Mouse (Mus musculus) frontal cortex, postnatal 25 days (tissue): ENCODE measurements around the gene Agap1.

Source experiments
- DNase-seq, 2 experiments: peaks; one replicate each; pipeline ENCODE4 v3.0.0; 2022; ENCODE audit warnings: low spot score in 2 of 2

Gene Agap1

DNA sequence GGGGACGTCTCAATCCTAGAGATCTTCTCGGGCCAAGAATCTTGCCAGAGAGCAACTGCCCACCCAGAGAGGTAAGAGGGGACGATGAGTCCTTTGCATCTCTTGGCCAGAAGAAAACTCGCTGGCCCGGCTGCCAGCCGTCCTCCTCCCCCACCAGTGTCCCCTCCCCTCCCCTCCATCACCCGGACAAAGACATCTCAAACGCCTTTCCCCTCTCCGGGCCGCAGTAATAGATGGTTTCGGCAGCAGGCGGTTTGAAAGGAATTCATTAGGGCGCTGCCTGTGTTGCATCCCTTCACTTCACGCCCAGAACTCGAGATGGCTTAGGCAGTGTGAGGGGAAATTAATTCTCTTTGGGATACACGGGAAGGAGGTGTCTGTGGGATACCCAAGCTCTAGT is 478.0 kb downstream of the Agap1 start:
- no peak for DNase-seq

DNA sequence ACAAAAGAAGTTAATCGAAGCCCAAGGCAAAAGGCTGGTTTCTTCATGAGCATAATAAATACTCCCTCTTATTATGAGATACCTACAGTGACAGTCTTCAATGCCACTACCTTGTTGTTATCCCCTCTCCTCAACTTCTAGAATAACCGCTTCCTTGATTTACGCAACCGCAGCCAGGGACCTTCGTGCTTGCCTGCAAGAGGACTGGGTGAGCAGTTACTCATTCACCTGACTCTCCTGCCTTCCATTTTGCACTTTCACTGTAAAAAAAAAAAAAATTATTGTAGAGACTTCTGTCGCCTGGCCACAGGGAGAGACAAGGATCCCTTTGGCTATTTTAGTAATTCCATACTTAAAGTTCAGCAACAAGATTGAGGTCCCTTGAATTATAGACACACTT is 478.4 kb downstream of the Agap1 start:
- no peak for DNase-seq

DNA sequence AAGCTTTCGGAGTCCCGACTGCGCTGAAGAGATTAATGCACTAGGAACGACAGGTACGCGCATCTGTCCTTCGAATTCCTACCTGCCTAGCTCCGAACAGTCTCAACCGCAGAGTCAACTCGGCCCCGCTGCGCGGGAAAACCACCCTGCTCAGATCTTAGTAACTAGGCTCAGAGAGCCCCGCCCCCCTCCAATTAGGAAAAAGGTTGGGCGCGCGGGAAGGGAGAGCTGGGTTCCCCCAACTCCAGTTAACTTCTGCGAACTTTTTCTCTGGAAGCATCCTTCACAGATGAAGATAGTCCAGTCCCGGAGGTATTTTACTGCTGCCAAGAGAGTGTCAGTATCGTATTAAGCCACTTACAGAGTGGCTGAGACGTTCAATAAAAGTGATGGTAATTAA is 479.2 kb downstream of the Agap1 start:
- DNase-seq: no peak

DNA sequence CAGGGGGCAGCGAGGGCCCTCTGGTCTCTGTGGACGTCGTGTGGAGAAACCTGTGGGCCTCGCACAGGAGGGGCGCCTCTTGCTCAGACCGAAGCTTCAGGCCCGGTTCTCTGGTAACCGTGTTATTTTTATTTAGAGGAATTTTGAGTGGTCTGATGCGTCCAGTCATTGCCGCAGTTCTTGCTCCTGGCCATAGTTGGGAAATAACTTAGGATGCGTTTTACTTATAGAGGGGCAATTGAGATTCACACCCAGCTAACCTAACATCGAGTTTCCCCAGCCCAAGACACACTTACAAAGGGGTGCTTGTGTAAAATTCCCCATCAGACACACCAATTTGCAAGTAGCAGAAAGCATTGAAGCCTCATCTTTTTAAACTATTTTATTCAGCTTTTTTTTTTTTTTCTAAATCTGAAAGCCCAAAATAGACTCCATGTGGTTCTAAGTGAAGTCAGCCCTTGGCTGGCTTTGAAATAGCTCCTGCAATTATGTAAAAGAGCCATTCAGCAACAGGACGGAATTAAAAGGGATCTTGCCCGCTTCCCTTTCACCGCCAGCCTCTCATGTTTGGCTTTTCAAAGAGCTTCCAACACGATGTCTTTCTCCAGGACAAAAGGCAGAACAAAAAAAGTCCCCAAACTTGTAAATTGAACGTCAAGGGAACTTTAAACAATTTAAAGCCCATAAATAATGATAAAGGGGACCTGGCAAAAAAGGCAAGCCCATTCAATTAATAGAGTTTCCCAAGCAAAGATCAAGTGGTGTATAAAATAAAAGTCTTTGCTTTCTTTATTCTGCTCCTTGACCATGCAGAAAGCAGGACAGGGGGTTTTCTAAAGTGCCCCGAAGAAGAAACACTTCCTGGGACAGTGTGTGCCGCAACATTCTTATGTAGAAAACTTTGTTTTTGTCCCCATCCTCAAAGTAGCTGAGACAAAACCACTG is 480.0 kb downstream of the Agap1 start:
- DNase-seq: no peak

DNA sequence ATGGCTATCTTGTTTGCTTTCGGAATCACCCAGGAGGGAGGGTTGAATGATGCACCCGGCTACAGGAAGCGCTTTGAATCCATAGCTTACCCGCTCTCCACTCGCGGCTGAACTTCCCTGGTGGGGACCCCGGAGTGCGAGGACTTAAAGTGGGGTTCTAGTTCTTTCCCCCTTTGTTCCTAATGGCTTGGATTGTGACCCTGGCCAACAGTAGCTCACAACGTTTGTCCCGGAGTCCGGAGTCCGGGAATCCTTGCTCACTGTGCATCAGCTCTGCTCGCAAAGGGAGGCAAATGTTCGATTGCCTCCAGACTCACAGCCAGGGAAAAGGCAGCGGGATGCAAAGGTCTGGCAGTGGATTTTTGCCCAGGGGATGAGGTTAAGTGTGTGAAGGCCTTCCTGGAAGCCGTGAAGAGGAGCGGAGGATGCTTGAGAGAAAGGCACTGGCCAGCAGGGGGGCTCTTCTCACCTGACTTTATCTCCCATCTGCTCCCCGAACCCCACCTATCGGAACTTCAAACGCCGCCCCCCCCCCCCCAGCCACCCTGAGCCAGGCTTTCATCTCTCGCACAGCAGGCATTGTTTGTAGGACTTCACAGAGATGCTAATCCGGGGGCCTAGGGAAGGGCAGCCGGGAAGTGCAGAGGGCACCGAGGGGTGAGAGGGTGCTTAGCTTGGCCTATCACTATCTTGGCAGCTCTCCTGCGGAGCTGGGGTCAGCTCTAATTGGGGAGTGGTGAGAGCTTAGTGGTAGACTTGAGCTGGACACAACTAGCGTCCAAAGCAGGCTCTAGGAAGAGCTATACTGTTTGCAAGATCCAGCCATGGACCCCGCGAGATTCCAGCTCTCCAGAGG is 481.1 kb downstream of the Agap1 start:
- DNase-seq: no peak

DNA sequence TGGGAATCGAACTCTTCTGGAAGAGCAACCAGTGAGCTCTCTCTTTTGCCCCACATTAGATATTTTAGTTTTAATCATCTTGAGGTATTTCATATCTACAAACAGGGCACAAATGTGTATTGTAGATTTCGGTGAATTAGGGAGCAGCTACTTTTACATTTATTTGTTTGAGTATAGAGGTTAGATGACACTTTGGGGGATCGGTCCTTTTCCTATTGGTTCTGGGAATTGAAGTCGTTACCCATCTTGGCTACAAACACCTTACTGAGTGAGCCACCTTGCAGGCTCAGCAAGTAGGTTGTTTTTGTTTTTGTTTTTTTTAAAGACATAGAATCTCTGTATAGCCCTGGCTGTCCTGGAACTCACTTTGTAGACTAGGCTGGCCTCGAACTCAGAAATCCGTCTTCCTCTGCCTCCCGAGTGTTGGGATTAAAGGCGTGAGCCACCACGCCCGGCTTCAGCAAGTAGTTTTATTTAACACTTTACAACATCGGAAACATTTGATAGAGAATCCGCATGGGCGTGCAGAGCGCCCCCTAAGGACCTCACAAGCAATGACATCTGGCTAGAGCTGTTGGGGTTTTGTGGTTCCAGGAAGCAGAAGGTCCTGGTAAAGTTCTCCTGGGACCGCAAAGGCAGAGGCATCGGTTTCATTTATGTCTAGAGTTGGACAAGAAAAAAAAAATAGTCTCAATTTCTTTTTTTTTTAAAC is 484.4 kb downstream of the Agap1 start:
- DNase-seq: no peak

DNA sequence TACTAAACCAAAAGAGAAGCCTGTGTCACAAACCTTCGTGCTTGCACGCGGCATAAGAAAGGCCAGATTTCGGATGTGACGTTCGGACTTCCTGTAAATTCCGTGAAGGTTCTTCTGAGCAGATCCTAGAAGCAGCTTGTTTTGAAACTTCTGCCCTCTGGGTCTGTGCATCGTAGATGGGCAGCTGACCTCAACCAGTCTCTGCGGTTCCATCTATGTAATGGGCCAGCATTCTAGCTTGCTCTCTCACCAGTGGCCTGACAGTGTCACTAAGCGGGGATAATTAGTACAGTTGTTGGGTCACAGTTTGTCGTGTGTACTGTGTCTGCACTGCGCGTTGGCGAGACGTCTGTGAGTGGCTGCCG is 485.0 kb downstream of the Agap1 start:
- no peak for DNase-seq

DNA sequence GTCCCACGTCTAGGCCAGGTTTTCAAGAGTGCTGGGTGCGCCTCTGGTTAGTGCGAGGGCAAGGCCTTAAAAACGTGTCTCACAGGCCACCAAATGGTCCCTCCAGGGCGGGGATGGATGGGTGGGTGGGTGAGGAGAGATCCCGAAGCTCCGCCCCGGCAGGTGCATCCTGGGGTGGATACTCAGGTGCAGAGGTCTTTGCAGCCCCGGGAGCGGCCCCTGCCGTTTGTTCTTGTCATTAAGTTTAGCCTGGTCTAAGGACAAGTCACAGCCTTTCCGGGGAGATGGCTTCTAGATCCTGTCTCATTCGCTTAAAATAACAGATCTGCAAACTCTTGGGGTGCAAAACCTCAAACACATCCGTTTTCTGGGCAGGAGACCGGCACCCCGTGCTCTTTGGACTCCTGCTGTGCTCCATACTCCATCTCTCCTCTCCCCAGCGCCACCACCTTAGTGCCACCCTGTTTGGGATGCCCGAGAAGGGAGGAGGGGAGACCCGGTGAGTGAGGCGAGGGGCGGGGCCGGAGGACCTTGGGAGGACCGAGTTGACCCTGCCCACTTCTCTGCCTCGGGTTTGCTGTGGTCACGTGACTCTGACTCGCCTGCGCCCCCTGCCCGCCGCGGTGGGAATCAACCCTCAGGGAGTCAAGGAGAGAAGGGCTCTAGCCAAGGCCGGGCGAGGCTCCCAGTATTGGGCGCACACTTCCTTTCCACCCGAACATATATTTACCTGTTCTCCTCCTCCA is 485.5 kb downstream of the Agap1 start:
- DNase-seq: peak in 1 of 2 experiments; percentile 35

DNA sequence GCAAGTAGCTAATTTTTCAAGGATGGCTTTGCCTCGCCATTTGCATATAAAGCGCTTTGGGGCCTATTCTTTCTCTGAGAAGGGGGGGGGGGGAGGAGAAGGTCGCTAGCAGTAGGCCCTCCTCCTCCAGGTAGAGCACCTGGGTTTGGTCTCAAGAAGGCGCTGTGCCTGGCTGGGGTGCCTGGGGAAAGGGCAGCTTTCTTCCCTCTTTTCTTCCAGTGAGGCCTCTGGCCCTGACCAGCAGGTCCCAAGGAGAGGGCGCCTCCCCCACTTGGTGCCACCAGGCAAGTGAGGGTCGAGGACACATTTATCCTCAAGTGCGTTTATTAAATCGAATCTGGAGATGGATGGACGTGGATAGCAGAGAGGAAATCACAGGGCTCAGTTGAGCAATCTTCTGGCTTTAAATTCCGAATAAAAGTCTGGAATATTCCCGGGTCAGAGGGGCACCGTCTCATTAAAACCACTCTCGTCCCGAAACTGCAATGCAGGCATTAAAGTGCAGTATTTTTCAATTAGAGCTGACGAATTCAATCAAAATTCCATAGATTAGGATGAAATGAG is 486.4 kb downstream of the Agap1 start:
- DNase-seq: no peak

DNA sequence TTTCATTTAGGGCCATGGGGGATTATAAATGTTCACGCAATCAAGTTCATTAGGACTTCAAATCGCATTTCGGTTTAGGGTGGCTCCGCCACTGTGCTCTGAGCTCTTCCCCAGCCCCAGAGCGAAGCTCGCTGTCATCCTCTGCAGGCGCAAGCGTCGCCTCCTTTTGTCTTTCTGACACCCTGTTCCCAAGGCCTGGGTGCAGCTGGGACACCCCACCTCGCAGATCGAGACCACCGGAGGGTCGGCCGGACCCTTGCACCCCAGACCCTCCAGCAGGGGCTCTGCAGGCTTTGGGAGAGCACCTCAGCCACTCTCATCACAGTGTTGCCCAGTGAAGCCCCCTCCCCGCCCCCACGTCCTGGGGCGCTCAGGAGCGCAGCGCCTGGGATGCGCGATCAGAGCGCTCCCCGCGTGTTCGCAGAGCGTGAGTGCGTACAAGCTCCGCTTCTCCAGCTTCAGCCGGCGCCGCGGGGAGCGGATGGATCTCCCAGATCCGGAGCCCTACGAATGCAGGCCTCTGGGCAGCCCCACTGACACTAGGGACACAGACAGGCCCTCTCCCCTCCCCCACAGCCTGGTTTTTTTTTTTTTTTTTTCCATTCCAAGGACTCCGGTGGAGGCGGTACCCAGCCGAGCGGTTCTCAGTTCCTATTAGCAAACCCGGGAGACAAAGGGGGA is 487.2 kb downstream of the Agap1 start:
- DNase-seq: no peak

DNA sequence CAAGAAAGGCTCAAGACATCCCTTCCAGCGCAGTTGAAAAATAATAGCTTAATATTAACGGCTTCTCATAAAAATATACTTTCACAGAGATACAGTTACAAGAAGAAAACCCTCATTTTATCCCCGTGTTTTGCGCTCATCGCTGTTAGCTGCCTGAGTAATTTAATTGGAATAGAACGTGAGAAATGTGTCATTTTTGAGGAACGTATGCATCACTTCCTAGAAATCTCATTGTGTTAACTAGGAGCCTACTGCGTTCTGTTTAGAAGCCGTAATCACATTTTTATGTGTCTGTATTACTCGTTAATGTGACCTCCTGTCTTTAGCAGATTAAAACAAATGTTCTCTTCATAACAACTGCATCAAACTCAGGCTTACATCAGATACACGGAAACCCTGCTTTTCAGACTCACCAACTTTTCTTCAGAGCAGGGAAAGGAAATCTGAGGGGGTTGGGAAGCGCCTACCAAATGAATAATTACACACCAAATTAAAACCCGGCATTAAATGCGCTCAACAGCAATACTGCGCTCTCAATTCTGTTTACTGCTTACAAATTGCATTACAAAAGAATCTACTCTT is 487.9 kb downstream of the Agap1 start:
- no peak for DNase-seq

DNA sequence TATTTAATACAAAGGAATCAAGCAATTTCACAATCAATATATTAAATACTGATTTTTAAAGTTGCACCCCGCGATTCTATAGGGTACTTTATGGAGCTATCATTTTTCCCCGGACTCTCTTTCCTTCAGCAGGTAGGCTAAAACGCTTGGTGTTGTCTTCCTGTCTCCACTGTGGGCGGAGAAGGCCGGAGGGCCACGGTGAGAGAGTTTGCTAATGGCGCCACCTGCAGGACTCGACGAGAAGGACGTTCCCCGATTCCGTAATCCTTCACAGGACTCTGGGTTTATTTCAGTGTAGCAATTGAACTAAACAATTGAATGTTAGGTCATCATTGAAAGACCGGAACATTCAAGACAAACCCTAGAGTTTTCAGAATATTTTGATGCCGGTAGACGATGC is 488.6 kb downstream of the Agap1 start:
- peak in 1 of 2 experiments; percentile 60 for DNase-seq
